Mouse (Mus musculus): ENCODE measurements at regions not wholly inside any gene's neighbourhood (a gene's known extent, or its start where the extent isn't known, plus 50 kb on each side); places are given as distances from the start of the nearest gene placed in this dataset.

DNA sequence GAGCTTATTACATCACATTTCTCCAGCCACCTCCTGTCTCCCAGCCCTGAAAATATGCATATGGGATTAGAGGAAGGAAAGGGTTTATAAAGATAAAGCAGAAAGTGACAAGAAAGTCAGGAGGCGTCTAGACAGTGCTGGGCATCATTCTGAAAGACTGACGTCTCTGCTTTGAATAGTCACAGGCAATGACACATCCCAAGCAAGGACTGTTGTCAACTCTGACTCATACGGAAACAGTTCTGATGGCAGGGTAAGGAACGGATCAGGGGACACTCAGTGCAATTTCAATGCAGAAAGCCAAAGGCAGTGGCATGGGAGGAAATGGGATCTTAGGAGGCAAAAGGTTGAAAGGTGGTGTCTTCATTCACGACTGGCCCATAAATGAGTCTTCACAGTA lies 380.9 kb upstream of the Cblb start:
- no peak for TF ChIP-seq CTCF (IDR thresholded peaks at IDR 0.05; ENCODE audit: low read depth)
- H3K27me3 ChIP-seq (replicated peaks; ENCODE audit: control insufficient read depth, insufficient read depth, low read length) = no peaks in the 10 kb centered on the region
- ATAC-seq = no peak

DNA sequence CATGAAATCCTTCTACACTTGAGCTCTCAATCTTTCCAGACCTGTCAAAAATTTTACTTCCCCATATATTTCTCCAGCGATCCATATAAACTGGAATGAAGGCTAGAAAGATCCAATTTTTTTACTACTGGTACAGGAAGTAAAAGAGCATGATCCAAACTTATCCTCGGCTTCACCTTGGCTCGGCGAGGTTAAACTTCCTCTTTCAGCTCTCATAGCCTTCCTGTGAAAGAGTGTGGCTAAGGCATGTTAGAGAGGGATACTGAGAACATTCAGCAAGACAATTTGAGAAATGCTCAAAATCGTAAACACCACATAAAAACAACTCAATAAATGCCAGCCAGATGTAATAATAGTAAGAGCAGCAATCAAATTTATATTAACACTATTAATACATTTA lies 380.3 kb upstream of the Cblb start:
- no peak for TF ChIP-seq CTCF (IDR thresholded peaks at IDR 0.05; ENCODE audit: low read depth)
- H3K9ac ChIP-seq (ENCODE audit: low read depth, low read length) = no peak overlapping the region
- H3K4me3 ChIP-seq (ENCODE audit: low read depth, low read length) = no peak overlapping the region
- H3K27ac ChIP-seq (ENCODE audit: low read depth, low read length) = no peak overlapping the region
- no peaks in the 10 kb centered on the region for H3K4me1 ChIP-seq (replicated peaks; ENCODE audit: control insufficient read depth, insufficient read depth, low read length)
- H3K9me3 ChIP-seq (ENCODE audit: control insufficient read depth) = no peaks in the 10 kb centered on the region
- ATAC-seq = no peak
- no peaks in the 10 kb centered on the region for H3K27me3 ChIP-seq (replicated peaks; ENCODE audit: control insufficient read depth, insufficient read depth, low read length)
- no peak overlapping the region for H3K4me2 ChIP-seq (replicated peaks; ENCODE audit: low read depth)
- H3K36me3 ChIP-seq (ENCODE audit: control insufficient read depth, insufficient read depth) = no peaks in the 10 kb centered on the region
- WGBS = 85% methylated on average over 5 of the region's 5 CpGs

More for the DNA sequence above, 380.9 kb upstream of the Cblb start:
- H3K9ac ChIP-seq (ENCODE audit: low read depth, low read length) = no peak overlapping the region
- H3K4me3 ChIP-seq (ENCODE audit: low read depth, low read length) = no peak overlapping the region
- no peak overlapping the region for H3K4me2 ChIP-seq (replicated peaks; ENCODE audit: low read depth)
- no peak overlapping the region for H3K27ac ChIP-seq (ENCODE audit: low read depth, low read length)
- 78% methylated on average over 5 of the region's 5 CpGs for WGBS
- no peaks in the 10 kb centered on the region for H3K4me1 ChIP-seq (replicated peaks; ENCODE audit: control insufficient read depth, insufficient read depth, low read length)
- no peaks in the 10 kb centered on the region for H3K9me3 ChIP-seq (ENCODE audit: control insufficient read depth)
- H3K36me3 ChIP-seq (ENCODE audit: control insufficient read depth, insufficient read depth) = no peaks in the 10 kb centered on the region

DNA sequence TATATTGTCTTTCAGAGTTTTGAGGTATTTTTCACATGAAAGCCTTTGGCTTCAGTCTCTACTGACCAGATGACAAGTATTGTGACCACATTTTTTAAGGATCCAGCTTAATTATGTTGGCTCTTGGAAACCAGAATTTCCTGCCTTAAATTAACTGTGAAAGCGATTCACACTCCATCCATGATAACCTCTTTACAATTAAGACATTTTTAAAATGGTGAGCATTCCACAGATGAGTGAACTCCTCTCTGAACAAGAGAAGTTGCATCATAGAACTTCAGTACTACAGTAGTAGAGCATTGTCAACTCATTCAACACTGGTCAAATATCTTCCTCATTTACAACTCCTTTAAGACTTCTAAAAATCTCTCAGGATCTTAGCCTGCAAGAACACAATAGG lies 369.3 kb upstream of the Cblb start:
- Histone ChIP-seq H3K4me1 (replicated peaks; ENCODE audit: control insufficient read depth, insufficient read depth, low read length) (no peaks in the 10 kb centered on the region), H3K4me2 (replicated peaks; ENCODE audit: low read depth) (no peak overlapping the region), H3K9ac (ENCODE audit: low read depth, low read length) (no peak overlapping the region), H3K9me3 (ENCODE audit: control insufficient read depth) (no peaks in the 10 kb centered on the region), H3K36me3 (ENCODE audit: control insufficient read depth, insufficient read depth) (no peaks in the 10 kb centered on the region), H3K27me3 (replicated peaks; ENCODE audit: control insufficient read depth, insufficient read depth, low read length) (no peaks in the 10 kb centered on the region), H3K27ac (ENCODE audit: low read depth, low read length) (no peak overlapping the region), H3K4me3 (ENCODE audit: low read depth, low read length) (no peak overlapping the region)
- no peak for ATAC-seq
- WGBS = 95% methylated on average over 1 of the region's 1 CpGs
- TF ChIP-seq CTCF (IDR thresholded peaks at IDR 0.05; ENCODE audit: low read depth) = no peak

DNA sequence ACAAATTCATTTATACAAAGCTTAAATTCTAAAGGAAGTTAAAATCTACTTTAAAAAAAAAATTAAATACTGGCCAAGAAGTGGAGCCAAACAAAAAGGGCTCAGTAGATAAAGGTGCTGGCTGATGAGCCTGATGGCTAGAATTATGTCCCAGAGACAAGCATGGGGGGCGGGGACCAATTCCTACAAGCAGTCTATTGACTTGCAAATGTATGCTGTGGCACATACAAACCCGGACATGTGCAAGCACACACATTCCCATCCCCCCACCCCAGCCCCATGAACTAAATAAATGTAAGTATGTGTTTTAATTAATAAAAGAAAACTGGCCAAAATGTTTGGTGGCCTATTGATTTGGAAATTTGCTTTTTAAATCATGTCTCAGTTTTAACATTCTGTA lies 366.7 kb upstream of the Cblb start:
- Histone ChIP-seq H3K4me1 (replicated peaks; ENCODE audit: control insufficient read depth, insufficient read depth, low read length) (no peaks in the 10 kb centered on the region), H3K9ac (ENCODE audit: low read depth, low read length) (no peak overlapping the region), H3K4me3 (ENCODE audit: low read depth, low read length) (no peak overlapping the region), H3K27me3 (replicated peaks; ENCODE audit: control insufficient read depth, insufficient read depth, low read length) (no peaks in the 10 kb centered on the region), H3K9me3 (ENCODE audit: control insufficient read depth) (no peaks in the 10 kb centered on the region), H3K36me3 (ENCODE audit: control insufficient read depth, insufficient read depth) (no peaks in the 10 kb centered on the region), H3K27ac (ENCODE audit: low read depth, low read length) (no peak overlapping the region), H3K4me2 (replicated peaks; ENCODE audit: low read depth) (no peak overlapping the region)
- WGBS = 82% methylated on average over 2 of the region's 2 CpGs
- TF ChIP-seq CTCF (IDR thresholded peaks at IDR 0.05; ENCODE audit: low read depth) = no peak
- no peak for ATAC-seq

DNA sequence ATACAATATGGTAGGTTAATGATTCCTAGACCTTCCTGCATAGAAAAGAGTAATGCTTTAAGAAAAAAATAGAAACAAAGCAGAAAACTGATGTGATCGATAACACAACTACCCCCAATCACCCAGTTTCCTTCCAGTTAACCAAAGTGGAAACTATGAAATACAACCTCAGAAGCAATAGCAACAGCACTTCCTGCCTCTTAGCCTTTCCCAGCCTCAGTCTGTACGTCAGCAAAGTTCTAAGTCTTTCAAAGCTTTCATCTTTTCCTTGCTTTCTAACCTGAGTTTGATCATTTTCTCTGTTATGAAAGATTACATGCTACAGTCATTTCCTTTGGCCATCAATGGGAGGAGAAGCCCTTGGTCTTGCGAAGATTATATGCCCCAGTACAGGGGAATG lies 355.9 kb upstream of the Cblb start:
- H3K36me3 ChIP-seq (ENCODE audit: control insufficient read depth, insufficient read depth) = no peaks in the 10 kb centered on the region
- no peaks in the 10 kb centered on the region for H3K9me3 ChIP-seq (ENCODE audit: control insufficient read depth)
- no peaks in the 10 kb centered on the region for H3K27me3 ChIP-seq (replicated peaks; ENCODE audit: control insufficient read depth, insufficient read depth, low read length)
- TF ChIP-seq CTCF (IDR thresholded peaks at IDR 0.05; ENCODE audit: low read depth) = no peak
- H3K27ac ChIP-seq (ENCODE audit: low read depth, low read length) = no peak overlapping the region
- ATAC-seq = no peak
- H3K9ac ChIP-seq (ENCODE audit: low read depth, low read length) = no peak overlapping the region
- H3K4me2 ChIP-seq (replicated peaks; ENCODE audit: low read depth) = no peak overlapping the region
- H3K4me1 ChIP-seq (replicated peaks; ENCODE audit: control insufficient read depth, insufficient read depth, low read length) = no peaks in the 10 kb centered on the region
- 92% methylated on average over 3 of the region's 3 CpGs for WGBS
- no peak overlapping the region for H3K4me3 ChIP-seq (ENCODE audit: low read depth, low read length)

DNA sequence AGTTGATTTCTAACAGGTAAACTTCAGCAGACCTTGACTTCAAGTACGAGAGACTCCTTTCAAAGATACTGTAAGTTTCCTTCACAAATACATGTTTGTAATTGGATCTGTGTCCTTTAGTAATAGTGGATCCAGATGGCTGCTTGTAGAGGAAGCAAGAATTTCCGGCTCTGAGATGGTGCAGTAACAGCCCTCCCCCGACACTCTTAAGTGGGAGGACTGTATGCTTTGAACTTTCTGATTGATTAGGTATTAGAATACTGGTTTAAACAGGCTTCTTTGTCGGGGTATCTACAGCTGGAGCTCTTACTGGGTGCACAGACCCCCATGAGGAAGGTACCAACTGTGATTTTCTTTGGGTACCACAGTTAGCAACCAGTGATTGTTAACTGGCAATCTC lies 355.0 kb upstream of the Cblb start:
- no peak for TF ChIP-seq CTCF (IDR thresholded peaks at IDR 0.05; ENCODE audit: low read depth)
- H3K4me1 ChIP-seq (replicated peaks; ENCODE audit: control insufficient read depth, insufficient read depth, low read length) = no peaks in the 10 kb centered on the region
- H3K27me3 ChIP-seq (replicated peaks; ENCODE audit: control insufficient read depth, insufficient read depth, low read length) = no peaks in the 10 kb centered on the region
- no peak overlapping the region for H3K4me2 ChIP-seq (replicated peaks; ENCODE audit: low read depth)
- H3K9me3 ChIP-seq (ENCODE audit: control insufficient read depth) = no peaks in the 10 kb centered on the region
- WGBS = 46% methylated on average over 4 of the region's 4 CpGs
- no peak overlapping the region for H3K4me3 ChIP-seq (ENCODE audit: low read depth, low read length)
- H3K36me3 ChIP-seq (ENCODE audit: control insufficient read depth, insufficient read depth) = no peaks in the 10 kb centered on the region
- no peak for ATAC-seq
- no peak overlapping the region for H3K9ac ChIP-seq (ENCODE audit: low read depth, low read length)
- no peak overlapping the region for H3K27ac ChIP-seq (ENCODE audit: low read depth, low read length)

DNA sequence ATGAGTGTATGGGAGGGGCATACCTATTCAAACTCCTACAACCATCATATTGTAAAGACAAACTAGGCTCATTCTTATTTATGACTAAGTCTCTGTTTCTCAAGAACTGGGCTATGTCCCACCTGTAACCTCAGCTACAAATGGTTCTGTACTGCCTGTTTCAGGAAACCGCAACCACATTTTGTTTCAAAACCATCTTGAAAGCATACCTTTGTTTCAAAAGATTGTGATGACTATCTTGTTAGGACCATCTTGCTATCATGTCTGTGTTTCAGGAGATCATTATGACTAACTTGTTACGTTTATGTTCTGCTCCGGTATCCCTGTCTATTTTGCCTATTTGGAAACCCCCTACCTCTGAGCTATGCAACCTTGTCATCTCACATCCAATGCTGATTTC lies 340.2 kb upstream of the Cblb start:
- H3K27me3 ChIP-seq (replicated peaks; ENCODE audit: control insufficient read depth, insufficient read depth, low read length) = no peaks in the 10 kb centered on the region
- H3K27ac ChIP-seq (ENCODE audit: low read depth, low read length) = no peak overlapping the region
- no peak overlapping the region for H3K4me2 ChIP-seq (replicated peaks; ENCODE audit: low read depth)
- H3K4me3 ChIP-seq (ENCODE audit: low read depth, low read length) = no peak overlapping the region
- WGBS = 97% methylated on average over 3 of the region's 3 CpGs
- H3K9ac ChIP-seq (ENCODE audit: low read depth, low read length) = no peak overlapping the region
- no peaks in the 10 kb centered on the region for H3K9me3 ChIP-seq (ENCODE audit: control insufficient read depth)
- H3K36me3 ChIP-seq (ENCODE audit: control insufficient read depth, insufficient read depth) = no peaks in the 10 kb centered on the region
- TF ChIP-seq CTCF (IDR thresholded peaks at IDR 0.05; ENCODE audit: low read depth) = no peak
- no peaks in the 10 kb centered on the region for H3K4me1 ChIP-seq (replicated peaks; ENCODE audit: control insufficient read depth, insufficient read depth, low read length)
- ATAC-seq = no peak

All from intestine, postnatal 0 days (tissue).